ENCODE assay signal across 11 mouse cellular contexts in genomic region chrX:74067891-74068290, GRCm38 (mm10). TPM values are rescaled to one million over a fixed set of nuclear protein-coding genes. Genes with fewer than 3 reads are reported as not detected.
A peak's percentile ranks its signal among the peaks of the same experiment; 100 is the strongest.
DNase-seq lines count a peak whose midpoint lies in the region; ATAC-seq and TF ChIP-seq lines count a peak whose summit lies in the region.
"Had no signal": no experiment of that assay in that cellular context is flagged by ENCODE, and none has a peak within 500 bp of the region (broad histone marks: within the 10 kb centered on the region; RNA-seq: fewer than 3 reads in every experiment).

No protein-coding gene starts in this region.

- no peaks in the 10 kb centered on the region for H3K4me1 ChIP-seq in forebrain, embryonic 14.5 days (ENCODE audit: control insufficient read depth, insufficient read depth, low read length)
- no peaks in the 10 kb centered on the region for H3K4me1 ChIP-seq in forebrain, postnatal 0 days (ENCODE audit: insufficient read depth)
- no peaks in the 10 kb centered on the region for H3K4me1 ChIP-seq in hindbrain, embryonic 13.5 days (replicated peaks)

- H3K27me3 ChIP-seq in forebrain, embryonic 14.5 days (replicated peaks; ENCODE audit: control insufficient read depth, insufficient read depth, low read length), result no peaks in the 10 kb centered on the region
- no peaks in the 10 kb centered on the region for H3K27me3 ChIP-seq in forebrain, postnatal 0 days (ENCODE audit: insufficient read depth, low read length)
- no peaks in the 10 kb centered on the region for H3K27me3 ChIP-seq in hindbrain, embryonic 13.5 days

- no peak for ATAC-seq in forebrain, embryonic 14.5 days
- ATAC-seq in forebrain, postnatal 0 days, result no peak
- ATAC-seq in hindbrain, embryonic 13.5 days (ENCODE audit: low FRiP score), result no peak

- H3K36me3 ChIP-seq in forebrain, embryonic 14.5 days (ENCODE audit: control insufficient read depth, insufficient read depth, low read length), result no peaks in the 10 kb centered on the region
- no peaks in the 10 kb centered on the region for H3K36me3 ChIP-seq in forebrain, postnatal 0 days (ENCODE audit: insufficient read depth)
- no peaks in the 10 kb centered on the region for H3K36me3 ChIP-seq in hindbrain, embryonic 13.5 days

- H3K4me2 ChIP-seq in forebrain, embryonic 14.5 days (ENCODE audit: low read length), result no peak overlapping the region
- H3K4me2 ChIP-seq in forebrain, postnatal 0 days (ENCODE audit: low read depth), result no peak overlapping the region
- H3K4me2 ChIP-seq in hindbrain, embryonic 13.5 days, result no peak overlapping the region

- TF ChIP-seq CTCF in forebrain, postnatal 0 days (IDR thresholded peaks at IDR 0.05; ENCODE audit: low read depth), result no peak

- H3K9me3 ChIP-seq in forebrain, embryonic 14.5 days (replicated peaks; ENCODE audit: control insufficient read depth, low read length), result no peaks in the 10 kb centered on the region
- no peaks in the 10 kb centered on the region for H3K9me3 ChIP-seq in forebrain, postnatal 0 days (ENCODE audit: low read length)
- H3K9me3 ChIP-seq in hindbrain, embryonic 13.5 days, result no peaks in the 10 kb centered on the region

- 75% methylated on average over 9 of the region's 9 CpGs for WGBS in forebrain, embryonic 14.5 days
- WGBS in forebrain, postnatal 0 days, result 70% methylated on average over 9 of the region's 9 CpGs
- 87% methylated on average over 9 of the region's 9 CpGs for WGBS in hindbrain, embryonic 13.5 days

- intact Hi-C loops in gastrocnemius, postnatal 36 days (cut with DNase I), result no loop called here

- H3K27ac ChIP-seq in forebrain, embryonic 14.5 days (ENCODE audit: low read depth, low read length), result no peak overlapping the region
- H3K27ac ChIP-seq in forebrain, postnatal 0 days (ENCODE audit: low read depth, low read length), result no peak overlapping the region
- no peak overlapping the region for H3K27ac ChIP-seq in hindbrain, embryonic 13.5 days

- H3K9ac ChIP-seq in forebrain, embryonic 14.5 days (ENCODE audit: low read length), result no peak overlapping the region
- H3K9ac ChIP-seq in forebrain, postnatal 0 days, result no peak overlapping the region
- no peak overlapping the region for H3K9ac ChIP-seq in hindbrain, embryonic 13.5 days

- no peak overlapping the region for H3K4me3 ChIP-seq in forebrain, embryonic 14.5 days (ENCODE audit: low read depth, low read length)
- H3K4me3 ChIP-seq in forebrain, postnatal 0 days (ENCODE audit: low read depth, low read length), result no peak overlapping the region
- no peak overlapping the region for H3K4me3 ChIP-seq in hindbrain, embryonic 13.5 days

- DNase-seq in forebrain, embryonic 14.5 days (ENCODE audit: low spot score), result peak; percentile 3
- DNase-seq in forebrain, postnatal 0 days, result no peak
- peak; percentile 18 for DNase-seq in ovary, postnatal 36 days (ENCODE audit: low spot score)
- no peak for DNase-seq in ovary, postnatal 14 days (ENCODE audit: low spot score)
- DNase-seq in gastrocnemius, postnatal 36 days, result peak; percentile 35 to 64
- DNase-seq in right cerebral cortex, postnatal 4 days, result peak; percentile 10
- no peak for DNase-seq in thymus, postnatal 36 days

RNA-seq across cellular contexts. Expression of gene Irak1, which starts 44.2 kb away (rescaled TPM):
- 22.9 and 23.7 TPM in 2 replicates for polyA plus RNA-seq in forebrain, embryonic 14.5 days (2014; fragmentation: Nextera tagmentation; extraction: Ambion mirVana)
- 41.9 and 63.7 TPM in 2 replicates for total RNA-seq in forebrain, postnatal 0 days (2014; rRNA removed)
- 21.0 and 28.0 TPM in 2 replicates for polyA plus RNA-seq in forebrain, postnatal 0 days (2015; fragmentation: Nextera tagmentation; extraction: Ambion mirVana)
- total RNA-seq in gastrocnemius, postnatal 36 days (2021), result 10 to 100 TPM; 40.0 to 41.4 TPM
- polyA plus RNA-seq in hindbrain, embryonic 13.5 days (2015; fragmentation: Nextera tagmentation; extraction: Ambion mirVana), result 38.5 and 39.7 TPM in 2 replicates

RNA-seq across cellular contexts. Expression of gene Opn1mw, which starts 59.4 kb away (rescaled TPM):
- not detected in 2 replicates for polyA plus RNA-seq in forebrain, embryonic 14.5 days (2014; fragmentation: Nextera tagmentation; extraction: Ambion mirVana)
- not detected in 2 replicates for total RNA-seq in forebrain, postnatal 0 days (2014; rRNA removed)
- polyA plus RNA-seq in forebrain, postnatal 0 days (2015; fragmentation: Nextera tagmentation; extraction: Ambion mirVana), result not detected in 2 replicates
- not detected for total RNA-seq in gastrocnemius, postnatal 36 days (2021)
- polyA plus RNA-seq in hindbrain, embryonic 13.5 days (2015; fragmentation: Nextera tagmentation; extraction: Ambion mirVana), result not detected in 2 replicates
- total RNA-seq: hematopoietic stem cell, adult 5-6 weeks; neutrophil, adult 5-6 weeks had no signal
- polyA plus RNA-seq: embryonic facial prominence, embryonic 11.5 days had no signal

Comparison
In these comparisons a context has a peak if more than half of its experiments do, and no peak if none do; other contexts are left out.
1. DNase-seq: peak in forebrain, embryonic 14.5 days (single experiment), ovary, postnatal 36 days (single experiment), gastrocnemius, postnatal 36 days (2 of 2) and right cerebral cortex, postnatal 4 days (single experiment); none in forebrain, postnatal 0 days (single experiment), ovary, postnatal 14 days (single experiment) and thymus, postnatal 36 days (0 of 2).